Mouse (Mus musculus) CH12.LX (cell line): ENCODE measurements around the gene E030030I06Rik. TPM values are rescaled to one million over a fixed set of nuclear protein-coding genes. Genes with fewer than 3 reads are reported as not detected.
A peak's percentile ranks its signal among the peaks of the same experiment; 100 is the strongest.
"Not testable (repeated sequence)": the region's sequence is repeated elsewhere in the genome, so short reads cannot be mapped to it uniquely, and the experiment has no call there.

Experiments
- DNase-seq: peaks from one replicate; pipeline ENCODE4 v3.0.0-alpha.2; 2013; ENCODE audit errors: extremely low read depth
- H3K27ac ChIP-seq: 2 replicates; pipeline ENCODE4 v1.5.1; 2012; ENCODE audit warnings: low read depth, mild to moderate bottlenecking, control low read depth, moderate library complexity; ENCODE audit not compliant: insufficient read depth
- H3K27me3 ChIP-seq: replicated peaks from 2 replicates; pipeline ENCODE3; 2012; ENCODE audit warnings: inconsistent platforms
- H3K36me3 ChIP-seq, 2 experiments: replicated peaks in 1 of 2; 2 replicates each; pipeline versions ENCODE3 to v1.6.1; 2012; ENCODE audit warnings: inconsistent platforms in 1 of 2, low read length in 1 of 2, mild to moderate bottlenecking in 1 of 2, mixed read lengths in 1 of 2, moderate library complexity in 1 of 2; ENCODE audit not compliant: control insufficient read depth in 1 of 2, insufficient read depth in 1 of 2
- H3K4me1 ChIP-seq, 2 experiments: 2 replicates each; pipeline ENCODE4 v1.6.1; 2012; ENCODE audit warnings: inconsistent platforms in 1 of 2, moderate library complexity in 1 of 2; ENCODE audit not compliant: insufficient read depth in 2 of 2, control insufficient read depth in 1 of 2
- H3K4me2 ChIP-seq: 2 replicates; pipeline ENCODE4 v1.6.1; 2012; ENCODE audit warnings: low read depth, mild to moderate bottlenecking, control low read depth; ENCODE audit not compliant: poor library complexity, insufficient read depth, severe bottlenecking
- H3K4me3 ChIP-seq, 3 experiments: fragments of 150-350 bp in 1 of 3; sonication (generic) in 1 of 3; replicated peaks in 1 of 3; 2 replicates each; pipeline versions ENCODE3 to v1.5.1; 2011 to 2012; ENCODE audit warnings: low read depth in 2 of 3, low read length in 2 of 3, mild to moderate bottlenecking in 2 of 3, moderate library complexity in 2 of 3, control low read depth in 1 of 3, improper control_type of control experiment in 1 of 3, inconsistent platforms in 1 of 3, mixed read lengths in 1 of 3; ENCODE audit not compliant: poor library complexity in 1 of 3
- H3K79me2 ChIP-seq: replicated peaks from 2 replicates; pipeline ENCODE4 v1.6.1; 2012; ENCODE audit warnings: mild to moderate bottlenecking, moderate library complexity; ENCODE audit not compliant: control insufficient read depth, poor library complexity, insufficient read depth, severe bottlenecking; ENCODE audit errors: extremely low read depth
- H3K9ac ChIP-seq: 2 replicates; pipeline ENCODE4 v1.6.1; 2012; ENCODE audit warnings: low read depth, mild to moderate bottlenecking, control low read depth, moderate library complexity; ENCODE audit not compliant: insufficient read depth
- H3K9me3 ChIP-seq: replicated peaks from 2 replicates; pipeline ENCODE3; 2012; ENCODE audit warnings: low read length, inconsistent platforms, mixed read lengths
- BHLHE40 ChIP-seq: IDR thresholded peaks from 2 replicates; pipeline ENCODE4 v1.6.1; 2011; ENCODE audit warnings: mild to moderate bottlenecking, low read depth, low read length, improper control_type of control experiment
- RCOR1 ChIP-seq: conservative IDR thresholded peaks from 2 replicates; pipeline ENCODE4 v1.6.1; 2012; ENCODE audit warnings: low read depth, mild to moderate bottlenecking, inconsistent platforms, low read length, improper control_type of control experiment
- dilution Hi-C: fragments of 300-500 bp; cut with MboI; formaldehyde crosslinking; loops from 2 replicates; pipeline ENCODE4 v1.14.3; 2020; ENCODE audit warnings: low sequenced_read_pairs; ENCODE audit not compliant: extremely low pct_unique_long_range_greater_than_20kb, extremely low pct_ligation_motif_present
- in situ Hi-C: fragments of 300-500 bp; cut with MboI; formaldehyde crosslinking; loops from 3 replicates; pipeline ENCODE4 v1.14.3; 2019; ENCODE audit warnings: low sequenced_read_pairs, low pct_ligation_motif_present, low pct_unique_long_range_greater_than_20kb, mixed read lengths
- polyA plus RNA-seq: library from polyadenylated mRNA; unstranded; fragments of >175 nt; gene quantifications from 2 replicates; pipeline ENCODE4 v1.2.1, GENCODE M21; 2012; ENCODE audit warnings: low read depth; ENCODE audit not compliant: insufficient read length
- total RNA-seq, 2 experiments: library from RNA; depleted of rRNA; stranded (reverse); fragments of 300-350 nt in 1 of 2; fragments of >200 nt in 1 of 2; gene quantifications; 2 replicates each; pipeline ENCODE4 v1.2.3; 2012 to 2014

Gene E030030I06Rik
- total RNA-seq (2012; rRNA removed) (6.8 and 7.5 TPM in 2 replicates), total RNA-seq (2014; rRNA removed) (1.4 and 3.5 TPM in 2 replicates), polyA plus RNA-seq (4.2 and 5.9 TPM in 2 replicates)

DNA sequence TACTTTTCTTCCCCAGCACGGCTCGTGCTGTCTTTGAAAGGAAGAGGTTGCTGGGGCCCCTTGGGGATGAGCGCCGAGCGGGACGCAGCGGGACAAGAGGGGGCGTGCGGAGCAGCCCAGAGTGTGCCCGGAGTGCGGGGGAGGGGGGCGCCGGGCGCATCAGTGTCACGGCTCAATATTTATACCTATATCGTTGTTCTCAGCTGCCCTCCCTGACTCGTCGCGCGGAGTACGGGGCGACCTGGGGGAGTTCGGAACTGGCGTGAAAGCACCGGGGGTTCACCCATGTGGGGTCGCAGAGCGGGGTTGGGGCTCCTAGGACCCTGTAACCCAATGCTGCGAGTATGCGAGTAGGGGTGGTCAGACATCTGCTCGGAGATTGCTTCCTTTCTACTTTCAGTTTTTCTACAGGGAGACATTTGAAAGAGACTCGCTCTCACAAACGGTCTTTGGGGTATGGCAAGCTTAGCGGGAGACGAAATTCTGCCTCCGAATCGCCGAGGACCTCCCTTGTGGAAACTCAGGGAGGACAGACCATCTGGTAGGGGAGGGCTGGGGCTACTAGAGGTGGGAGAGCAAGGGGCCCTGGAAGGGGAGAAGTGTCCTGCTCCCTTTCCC is at the start of gene E030030I06Rik:
Gene E030030I06Rik, minus strand, starts transcription at position 198 of the 618 bp plus-strand sequence.
- Histone ChIP-seq H3K4me1 (peaks cover 0 to 3% of the 10 kb centered on the region in 2 experiments; a peak in 1 of 4 replicates), H3K27ac (peak within 1 kb of the TSS; percentile 37; the same call in 1 of the 2 replicates), H3K79me2 (no peaks in the 10 kb centered on the region), H3K36me3 (peaks cover 0 to 7% of the 10 kb centered on the region in 2 experiments), H3K4me2 (peak within 1 kb of the TSS; percentile 83), H3K9me3 (peaks cover 2% of the 10 kb centered on the region), H3K4me3 (peak within 1 kb of the TSS; percentile 65 to 78 (median 70)), H3K9ac (peak within 1 kb of the TSS; percentile 68), H3K27me3 (peaks cover 2% of the 10 kb centered on the region)
- peak; percentile 62 for TF ChIP-seq BHLHE40
- TF ChIP-seq RCOR1 = no peak
- dilution Hi-C loops = no loop called here
- peak; percentile 18 for DNase-seq
- in situ Hi-C loops = loop anchor here (25.0 kb wide), 1 partner anchor 112 kb away; no protein-coding TSS in a partner anchor

DNA sequence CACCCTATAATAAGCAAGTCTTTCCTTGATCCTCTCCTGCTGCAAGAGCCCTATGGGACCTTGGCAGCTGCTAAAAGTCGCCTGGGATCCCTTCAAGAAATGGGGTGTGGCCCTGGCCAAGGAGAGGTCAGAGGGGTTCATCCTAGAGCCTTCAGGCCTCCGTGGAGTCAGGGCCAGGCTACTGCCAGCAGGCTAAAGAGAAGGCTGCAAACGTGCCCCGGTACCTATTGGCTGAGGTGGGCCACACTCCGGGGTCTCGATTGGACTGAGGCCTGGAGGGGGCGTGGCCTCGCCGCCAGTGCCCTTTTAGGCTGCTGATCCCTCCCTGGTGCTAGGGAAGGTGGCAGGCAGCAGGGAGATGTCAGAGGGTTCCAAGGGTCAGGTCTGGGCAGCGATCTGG is 42.0 kb upstream of the E030030I06Rik start:
- H3K4me2 ChIP-seq, in situ Hi-C loops, H3K27ac ChIP-seq, H3K4me3 ChIP-seq, H3K4me1 ChIP-seq, H3K9me3 ChIP-seq, DNase-seq, H3K9ac ChIP-seq, H3K79me2 ChIP-seq, H3K27me3 ChIP-seq, dilution Hi-C loops, H3K36me3 ChIP-seq: not testable (repeated sequence)

DNA sequence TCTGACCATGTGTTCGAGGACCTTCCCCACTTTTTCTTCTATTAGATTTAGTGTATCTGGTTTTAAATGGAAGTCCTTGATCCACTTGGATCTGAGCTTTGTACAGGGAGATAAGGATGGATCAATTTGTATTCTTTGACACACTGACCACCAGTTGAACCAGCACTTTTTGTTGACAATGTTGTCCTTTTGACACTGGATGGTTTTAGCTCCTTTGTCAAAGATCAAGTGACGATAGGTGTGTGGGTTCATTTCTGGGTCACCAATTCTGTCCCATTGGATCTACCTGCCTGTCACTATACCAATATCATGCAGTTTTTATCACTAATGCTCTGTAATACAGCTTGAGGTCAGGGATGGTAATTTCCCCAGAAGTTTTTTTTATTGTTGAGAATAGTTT is 27.4 kb upstream of the E030030I06Rik start:
- dilution Hi-C loops, H3K9me3 ChIP-seq, H3K4me2 ChIP-seq, H3K9ac ChIP-seq, H3K79me2 ChIP-seq, H3K27me3 ChIP-seq, H3K27ac ChIP-seq, H3K36me3 ChIP-seq, DNase-seq, H3K4me1 ChIP-seq, H3K4me3 ChIP-seq, in situ Hi-C loops: not testable (repeated sequence)

DNA sequence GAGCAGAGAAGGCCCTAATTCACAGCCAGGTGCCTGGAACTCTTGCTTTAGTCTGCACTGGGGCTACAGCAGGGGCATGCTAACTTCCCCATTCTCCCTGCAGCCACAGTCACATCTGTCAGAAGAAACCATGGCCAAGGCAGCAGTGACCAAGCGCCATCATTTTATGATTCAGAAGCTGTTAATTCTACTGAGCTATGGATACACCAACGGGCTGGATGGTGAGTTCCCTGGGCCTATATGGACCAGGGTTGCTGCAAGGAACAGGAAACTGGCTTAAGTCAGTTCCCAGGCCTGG is 25.1 kb upstream of the E030030I06Rik start:
- DNase-seq, H3K4me1 ChIP-seq, H3K36me3 ChIP-seq, H3K27ac ChIP-seq, dilution Hi-C loops, H3K27me3 ChIP-seq, H3K79me2 ChIP-seq, H3K4me3 ChIP-seq, H3K9me3 ChIP-seq, H3K4me2 ChIP-seq, in situ Hi-C loops, H3K9ac ChIP-seq: not testable (repeated sequence)

DNA sequence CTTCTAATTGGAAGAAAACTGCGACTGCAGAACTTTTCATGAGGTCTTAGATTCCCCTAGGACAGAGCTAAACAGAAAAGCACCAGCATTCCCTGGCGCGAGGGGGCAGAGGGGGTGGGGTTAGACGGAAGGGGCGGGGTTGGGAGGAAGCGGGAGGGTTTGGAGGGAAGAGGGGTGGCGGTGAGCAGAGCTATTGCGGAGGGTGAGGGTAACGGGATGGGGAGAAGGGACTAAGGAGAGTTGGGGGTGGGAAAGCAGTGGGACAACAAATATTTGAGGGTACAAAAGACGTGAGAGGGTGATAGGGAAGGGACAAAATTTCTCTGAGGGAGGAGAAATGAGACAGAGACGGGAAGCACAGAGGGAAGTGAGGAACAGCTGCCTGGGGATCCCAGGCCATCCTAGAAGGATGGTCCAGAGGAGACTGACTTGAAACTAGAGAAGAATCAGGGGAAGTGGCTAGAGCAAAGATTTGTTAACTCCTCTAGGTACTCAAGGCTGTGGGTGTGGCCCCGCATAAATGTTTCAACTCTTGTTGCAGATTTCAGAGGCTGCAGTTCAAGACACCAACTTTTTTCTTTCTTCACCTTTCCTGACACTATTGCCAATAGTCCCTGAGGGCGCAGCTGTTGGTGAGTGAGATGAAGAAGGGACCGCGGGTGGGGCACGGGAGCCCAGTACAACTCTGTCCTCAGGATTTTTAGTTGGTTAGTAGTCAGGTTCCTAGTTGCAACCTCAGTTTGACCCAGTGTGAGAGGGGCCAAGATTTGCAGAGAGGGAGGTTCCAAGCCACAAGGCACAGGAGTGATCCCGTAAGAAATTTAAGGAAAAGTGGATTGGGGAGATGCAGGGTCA is 24.5 kb upstream of the E030030I06Rik start:
- H3K79me2 ChIP-seq, H3K36me3 ChIP-seq, H3K9me3 ChIP-seq, in situ Hi-C loops, H3K27ac ChIP-seq, H3K4me1 ChIP-seq, DNase-seq, dilution Hi-C loops, H3K27me3 ChIP-seq, H3K9ac ChIP-seq, H3K4me3 ChIP-seq: not testable (repeated sequence)
- peak overlapping the region; percentile 29; the same call in 1 of the 2 replicates for H3K4me2 ChIP-seq
